Comparison of ENCODE assay signal across 10 mouse cellular contexts in genomic region chr2:168005616-168006015, GRCm38 (mm10). TPM values are rescaled to one million over a fixed set of nuclear protein-coding genes. Genes with fewer than 3 reads are reported as not detected.
DNase-seq lines count a peak whose midpoint lies in the region; ATAC-seq and TF ChIP-seq lines count a peak whose summit lies in the region.
"Had no signal": no experiment of that assay in that cellular context is flagged by ENCODE, and none has a peak within 500 bp of the region (broad histone marks: within the 10 kb centered on the region; RNA-seq: fewer than 3 reads in every experiment).

No protein-coding gene starts in this region.

- no peak overlapping the region for H3K27ac ChIP-seq in kidney, postnatal 0 days
- no peak overlapping the region for H3K27ac ChIP-seq in forebrain, embryonic 14.5 days (ENCODE audit: low read depth, low read length)
- H3K27ac ChIP-seq: embryonic facial prominence, embryonic 15.5 days; macrophage had no signal

- H3K36me3 ChIP-seq in kidney, postnatal 0 days (ENCODE audit: insufficient read depth, low read length) = no peaks in the 10 kb centered on the region
- H3K36me3 ChIP-seq in forebrain, embryonic 14.5 days (ENCODE audit: control insufficient read depth, insufficient read depth, low read length) = no peaks in the 10 kb centered on the region

- no peaks in the 10 kb centered on the region for H3K27me3 ChIP-seq in kidney, postnatal 0 days (ENCODE audit: insufficient read depth, low read length)
- no peaks in the 10 kb centered on the region for H3K27me3 ChIP-seq in forebrain, embryonic 14.5 days (replicated peaks; ENCODE audit: control insufficient read depth, insufficient read depth, low read length)
- H3K27me3 ChIP-seq: embryonic facial prominence, embryonic 15.5 days had no signal

- H3K4me2 ChIP-seq in kidney, postnatal 0 days (ENCODE audit: low read length) = no peak overlapping the region
- no peak overlapping the region for H3K4me2 ChIP-seq in forebrain, embryonic 14.5 days (ENCODE audit: low read length)
- H3K4me2 ChIP-seq: embryonic facial prominence, embryonic 15.5 days had no signal

- H3K4me3 ChIP-seq in kidney, postnatal 0 days (replicated peaks; ENCODE audit: low read depth, low read length) = no peak overlapping the region
- H3K4me3 ChIP-seq in forebrain, embryonic 14.5 days (ENCODE audit: low read depth, low read length) = no peak overlapping the region
- H3K4me3 ChIP-seq: embryonic facial prominence, embryonic 15.5 days had no signal

- DNase-seq in embryo, embryonic 10 days (ENCODE audit: low spot score) = peak; percentile 67
- no peak for DNase-seq in embryo, embryonic 9.5 days (ENCODE audit: extremely low spot score)
- DNase-seq in kidney, postnatal 0 days (ENCODE audit: low spot score) = peak; percentile 61
- no peak for DNase-seq in left cerebral cortex, adult 11 months (ENCODE audit: low spot score)
- no peak for DNase-seq in c-Kit-positive CD71-positive TER-119-positive erythroid progenitor cells, embryonic 14.5 days (ENCODE audit: low spot score)
- no peak for DNase-seq in forebrain, embryonic 14.5 days (ENCODE audit: low spot score)

- 38% methylated on average over 3 of the region's 3 CpGs for WGBS in kidney, postnatal 0 days
- WGBS in forebrain, embryonic 14.5 days = 63% methylated on average over 3 of the region's 3 CpGs

- peaks cover 14% of the 10 kb centered on the region; the same call in 1 of the 2 replicates for H3K4me1 ChIP-seq in kidney, postnatal 0 days (replicated peaks; ENCODE audit: insufficient read depth, low read length)
- no peaks in the 10 kb centered on the region for H3K4me1 ChIP-seq in forebrain, embryonic 14.5 days (ENCODE audit: control insufficient read depth, insufficient read depth, low read length)

- peak; percentile 74 for ATAC-seq in common myeloid progenitor, adult 5-6 weeks (replicated peaks; ENCODE audit: low read depth, poor library complexity, severe bottlenecking)
- peak; percentile 47 for ATAC-seq in kidney, postnatal 0 days (replicated peaks; ENCODE audit: low FRiP score, low read depth)
- ATAC-seq in megakaryocyte progenitor cell, adult 5-6 weeks (replicated peaks; ENCODE audit: poor library complexity) = peak; percentile 63
- no peak for ATAC-seq in forebrain, embryonic 14.5 days

- H3K9me3 ChIP-seq in kidney, postnatal 0 days (replicated peaks; ENCODE audit: low read length) = no peaks in the 10 kb centered on the region
- no peaks in the 10 kb centered on the region for H3K9me3 ChIP-seq in forebrain, embryonic 14.5 days (replicated peaks; ENCODE audit: control insufficient read depth, low read length)
- H3K9me3 ChIP-seq: embryonic facial prominence, embryonic 15.5 days had no signal

- H3K9ac ChIP-seq in kidney, postnatal 0 days (ENCODE audit: low read depth, low read length) = no peak overlapping the region
- no peak overlapping the region for H3K9ac ChIP-seq in forebrain, embryonic 14.5 days (ENCODE audit: low read length)
- H3K9ac ChIP-seq: embryonic facial prominence, embryonic 15.5 days had no signal

- TF ChIP-seq CTCF in kidney, postnatal 0 days (IDR thresholded peaks at IDR 0.05; ENCODE audit: low read depth) = no peak

RNA-seq across cellular contexts. Expression of gene Ripor3, which starts 4.8 kb away (rescaled TPM):
- total RNA-seq in common myeloid progenitor, adult 5-6 weeks (2017) = 0.09 TPM in 1 of 2 replicates, not detected in the other
- polyA plus RNA-seq in kidney, postnatal 0 days (2015; fragmentation: Nextera tagmentation; extraction: Ambion mirVana) = 2.3 and 2.8 TPM in 2 replicates
- total RNA-seq in megakaryocyte progenitor cell, adult 5-6 weeks (2015) = not detected in 2 replicates
- not detected in 2 replicates for total RNA-seq in megakaryocyte progenitor cell, adult 5-6 weeks (2017)
- polyA plus RNA-seq in forebrain, embryonic 14.5 days (2014; fragmentation: Nextera tagmentation; extraction: Ambion mirVana) = 0.22 and 0.42 TPM in 2 replicates
- polyA plus RNA-seq: macrophage had no signal

Comparison
In these comparisons a context has a peak if more than half of its experiments do, and no peak if none do; other contexts are left out.
1. DNase-seq: peak in embryo, embryonic 10 days (single experiment) and kidney, postnatal 0 days (single experiment); none in embryo, embryonic 9.5 days (single experiment), left cerebral cortex, adult 11 months (single experiment), c-Kit-positive CD71-positive TER-119-positive erythroid progenitor cells, embryonic 14.5 days (single experiment) and forebrain, embryonic 14.5 days (single experiment).